ENCODE assay signal across 23 mouse cellular contexts in the genomic region with DNA sequence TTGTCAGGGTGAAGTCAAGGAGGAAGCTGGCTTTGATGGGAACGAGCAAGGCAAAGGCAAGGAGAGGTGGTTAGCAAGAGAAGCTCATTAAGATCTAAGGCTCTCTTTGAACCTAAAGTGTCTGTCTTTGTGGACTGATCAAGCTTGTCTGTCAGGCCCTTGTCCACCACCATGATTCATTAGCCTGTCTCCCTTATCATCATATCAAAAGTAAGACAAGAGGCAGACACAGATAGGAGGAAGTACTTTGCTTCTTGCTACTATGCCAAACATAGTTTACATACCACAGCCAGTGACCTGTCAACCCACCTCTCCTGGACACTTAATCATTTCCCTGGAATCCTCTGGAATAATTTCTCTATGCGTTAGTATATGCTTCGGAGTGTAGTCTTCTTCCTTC.
A peak's percentile ranks its signal among the peaks of the same experiment; 100 is the strongest.
DNase-seq lines count a peak whose midpoint lies in the region; ATAC-seq and TF ChIP-seq lines count a peak whose summit lies in the region.
"Had no signal": no experiment of that assay in that cellular context is flagged by ENCODE, and none has a peak within 500 bp of the region (broad histone marks: within the 10 kb centered on the region; RNA-seq: fewer than 3 reads in every experiment).

No protein-coding gene starts in this region.

- no peak overlapping the region for H3K9ac ChIP-seq in heart, embryonic 15.5 days
- no peak overlapping the region for H3K9ac ChIP-seq in heart, embryonic 11.5 days (ENCODE audit: low read depth, low read length)
- H3K9ac ChIP-seq in lung, postnatal 0 days (replicated peaks; ENCODE audit: low read depth) = no peak overlapping the region
- H3K9ac ChIP-seq: embryonic facial prominence, embryonic 15.5 days; hindbrain, embryonic 12.5 days had no signal

- no peak for DNase-seq in kidney, adult 2 months
- DNase-seq in kidney, postnatal 25 days = no peak
- DNase-seq in lung, postnatal 0 days (ENCODE audit: low spot score) = peak; percentile 22
- no peak for DNase-seq in lung, adult 2 months
- no peak for DNase-seq in ovary, postnatal 14 days (ENCODE audit: low spot score)
- DNase-seq: adrenal gland, postnatal 10 days; cerebellum, adult 11 months; cerebellum, adult 8-10 months; cerebellum, postnatal 14 days; embryo, embryonic 11 days; gastrocnemius, adult 2 months; gastrocnemius, postnatal 25 days; heart, postnatal 4 days had no signal

- no peaks in the 10 kb centered on the region for H3K27me3 ChIP-seq in heart, embryonic 15.5 days
- H3K27me3 ChIP-seq in heart, embryonic 11.5 days (ENCODE audit: control insufficient read depth, insufficient read depth, low read length) = no peaks in the 10 kb centered on the region
- H3K27me3 ChIP-seq in kidney, adult 2 months (replicated peaks; ENCODE audit: control insufficient read depth, insufficient read depth, low read length) = no peaks in the 10 kb centered on the region
- no peaks in the 10 kb centered on the region for H3K27me3 ChIP-seq in lung, postnatal 0 days (replicated peaks; ENCODE audit: insufficient read depth, low read length)
- H3K27me3 ChIP-seq: embryonic facial prominence, embryonic 15.5 days; hindbrain, embryonic 12.5 days had no signal

- H3K4me2 ChIP-seq in heart, embryonic 15.5 days = no peak overlapping the region
- H3K4me2 ChIP-seq in heart, embryonic 11.5 days = no peak overlapping the region
- H3K4me2 ChIP-seq in lung, postnatal 0 days (replicated peaks; ENCODE audit: low read depth, low read length) = no peak overlapping the region
- H3K4me2 ChIP-seq: embryonic facial prominence, embryonic 15.5 days; hindbrain, embryonic 12.5 days had no signal

- no peak for TF ChIP-seq CTCF in kidney, adult 2 months (conservative IDR thresholded peaks at IDR 0.05; ENCODE audit: insufficient read depth, insufficient read length, low read depth, low read length)
- no peak for TF ChIP-seq CTCF in lung, postnatal 0 days (IDR thresholded peaks at IDR 0.05)
- TF ChIP-seq CTCF in lung, adult 2 months (IDR thresholded peaks at IDR 0.05; ENCODE audit: insufficient read depth, low read length) = no peak

- ATAC-seq in heart, embryonic 15.5 days (replicated peaks; ENCODE audit: insufficient number of reproducible peaks, insufficient read depth, low FRiP score, low read depth) = no peak
- no peak for ATAC-seq in heart, embryonic 11.5 days (replicated peaks; ENCODE audit: insufficient number of reproducible peaks, low FRiP score, low TSS enrichment)
- no peak for ATAC-seq in lung, postnatal 0 days
- ATAC-seq: forebrain, embryonic 14.5 days; hindbrain, embryonic 16.5 days; inflammation-experienced regulatory T-cells, adult 6 months had no signal

- H3K36me3 ChIP-seq in heart, embryonic 15.5 days = no peaks in the 10 kb centered on the region
- no peaks in the 10 kb centered on the region for H3K36me3 ChIP-seq in heart, embryonic 11.5 days (ENCODE audit: control insufficient read depth, insufficient read depth, low read length)
- no peaks in the 10 kb centered on the region for H3K36me3 ChIP-seq in kidney, adult 2 months (ENCODE audit: control insufficient read depth, insufficient read depth, low read length)
- no peaks in the 10 kb centered on the region for H3K36me3 ChIP-seq in lung, postnatal 0 days (ENCODE audit: insufficient read depth, low read length)
- H3K36me3 ChIP-seq: embryonic facial prominence, embryonic 15.5 days; forebrain, embryonic 10.5 days; heart, embryonic 10.5 days; hindbrain, embryonic 12.5 days had no signal

- H3K4me3 ChIP-seq in heart, embryonic 15.5 days = no peak overlapping the region
- H3K4me3 ChIP-seq in heart, embryonic 11.5 days (ENCODE audit: low read depth, low read length) = no peak overlapping the region
- H3K4me3 ChIP-seq in kidney, adult 2 months (ENCODE audit: insufficient read depth, low read depth, low read length) = no peak overlapping the region
- no peak overlapping the region for H3K4me3 ChIP-seq in lung, postnatal 0 days (ENCODE audit: low read depth, low read length)
- no peak overlapping the region for H3K4me3 ChIP-seq in lung, adult 2 months (replicated peaks; ENCODE audit: extremely low read depth, low read depth, low read length)
- H3K4me3 ChIP-seq: embryonic facial prominence, embryonic 15.5 days; erythroblast, embryonic 14.5 days; forebrain, embryonic 10.5 days; gastrocnemius, adult 2 months; heart, embryonic 10.5 days; hindbrain, embryonic 12.5 days had no signal

- no peak for TF ChIP-seq EP300 in lung, postnatal 0 days (IDR thresholded peaks at IDR 0.05)

- H3K27ac ChIP-seq in heart, embryonic 15.5 days = peak overlapping the region; percentile 13
- H3K27ac ChIP-seq in heart, embryonic 11.5 days (ENCODE audit: low read depth, low read length) = no peak overlapping the region
- H3K27ac ChIP-seq in kidney, adult 2 months (ENCODE audit: insufficient read depth, low read depth, low read length) = 0 out of 2 replicates have a peak overlapping the region, but pooled peaks have one; percentile 19
- H3K27ac ChIP-seq in lung, postnatal 0 days (ENCODE audit: low read length) = no peak overlapping the region
- H3K27ac ChIP-seq: embryonic facial prominence, embryonic 15.5 days; forebrain, embryonic 10.5 days; gastrocnemius, adult 2 months; heart, embryonic 10.5 days; hindbrain, embryonic 12.5 days had no signal

- peaks cover 47% of the 10 kb centered on the region for H3K4me1 ChIP-seq in heart, embryonic 15.5 days (replicated peaks)
- peaks cover 24% of the 10 kb centered on the region for H3K4me1 ChIP-seq in heart, embryonic 11.5 days (ENCODE audit: control insufficient read depth, insufficient read depth, low read length)
- H3K4me1 ChIP-seq in kidney, adult 2 months (ENCODE audit: control insufficient read depth, insufficient read depth, low read length) = peaks cover 20% of the 10 kb centered on the region
- peaks cover 6% of the 10 kb centered on the region for H3K4me1 ChIP-seq in lung, postnatal 0 days (ENCODE audit: insufficient read depth, low read depth, low read length)
- H3K4me1 ChIP-seq in lung, adult 2 months (ENCODE audit: control insufficient read depth, insufficient read depth, low read length) = peaks cover 19% of the 10 kb centered on the region
- H3K4me1 ChIP-seq: embryonic facial prominence, embryonic 15.5 days; hindbrain, embryonic 12.5 days had no signal

- no peaks in the 10 kb centered on the region for H3K9me3 ChIP-seq in heart, embryonic 15.5 days (replicated peaks)
- H3K9me3 ChIP-seq in heart, embryonic 11.5 days (replicated peaks; ENCODE audit: control insufficient read depth, low read length) = no peaks in the 10 kb centered on the region
- H3K9me3 ChIP-seq in lung, postnatal 0 days (ENCODE audit: low read length) = no peaks in the 10 kb centered on the region
- H3K9me3 ChIP-seq: embryonic facial prominence, embryonic 15.5 days; forebrain, embryonic 10.5 days; heart, embryonic 10.5 days; hindbrain, embryonic 12.5 days had no signal

- no peak for TF ChIP-seq POLR2A in kidney, adult 2 months (IDR thresholded peaks at IDR 0.05; ENCODE audit: low read depth, low read length)
- no peak for TF ChIP-seq POLR2A in lung, adult 2 months (IDR thresholded peaks at IDR 0.05; ENCODE audit: borderline replicate concordance, extremely low read depth, low read depth, low read length)

- 17% methylated on average over 3 of the region's 3 CpGs for WGBS in heart, embryonic 15.5 days
- 19% methylated on average over 3 of the region's 3 CpGs for WGBS in heart, embryonic 11.5 days (ENCODE audit: insufficient replicate concordance)
- WGBS in kidney, adult 2 months = 27% methylated on average over 3 of the region's 3 CpGs
- WGBS in lung, postnatal 0 days = 20% methylated on average over 3 of the region's 3 CpGs
- WGBS in lung, adult 2 months = 37% methylated on average over 3 of the region's 3 CpGs

Comparison
In these comparisons a context has a peak if more than half of its experiments do, and no peak if none do; other contexts are left out.
1. H3K27ac ChIP-seq: peak in heart, embryonic 15.5 days (single experiment) and kidney, adult 2 months (single experiment); none in heart, embryonic 11.5 days (single experiment) and lung, postnatal 0 days (single experiment).